Mouse (Mus musculus) layer of hippocampus, adult 2 months (tissue): ENCODE measurements at regions not wholly inside any gene's neighbourhood (a gene's known extent, or its start where the extent isn't known, plus 50 kb on each side); places are given as distances from the start of the nearest gene placed in this dataset.

Source experiments
- DNase-seq, 2 experiments: peaks; one replicate each; pipeline ENCODE4 v3.0.0; 2022; ENCODE audit warnings: low spot score in 2 of 2
- H3K27ac ChIP-seq: fragments of 200-600 bp; 2 replicates; pipeline ENCODE4 v1.8.1; 2022
- H3K4me3 ChIP-seq: fragments of 200-600 bp; 2 replicates; pipeline ENCODE4 v1.8.1; 2022; ENCODE audit warnings: mild to moderate bottlenecking
- CTCF ChIP-seq: fragments of 200-600 bp; conservative IDR thresholded peaks from 2 replicates; pipeline ENCODE4 v1.8.1; 2022; ENCODE audit warnings: antibody characterized with exemption, mild to moderate bottlenecking, moderate library complexity

- DNase-seq: no peak
- Histone ChIP-seq H3K27ac (no peak overlapping the region), H3K4me3 (no peak overlapping the region)
- TF ChIP-seq CTCF: no peak
Observed at GRCm38 (mm10) chr19:14883707-14884421, 286.0 kb upstream of the Tle4 start.

- no peak for TF ChIP-seq CTCF
- no peak for DNase-seq
- no peak overlapping the region for H3K27ac ChIP-seq
- H3K4me3 ChIP-seq: no peak overlapping the region
Observed at GRCm38 (mm10) chr19:14880818-14881217, 283.0 kb upstream of the Tle4 start.

GRCm38 (mm10) chr19:14873986-14874385 lies 276.1 kb upstream of the Tle4 start:
- no peak for TF ChIP-seq CTCF
- DNase-seq: no peak

GRCm38 (mm10) chr19:14871178-14871867 lies 273.5 kb upstream of the Tle4 start:
- Histone ChIP-seq H3K4me3 (no peak overlapping the region), H3K27ac (peak overlapping the region; percentile 37; the same call in 1 of the 2 replicates)
- DNase-seq: peak; percentile 11 to 25
- TF ChIP-seq CTCF: no peak

More at GRCm38 (mm10) chr19:14873986-14874385, 276.1 kb upstream of the Tle4 start:
- Histone ChIP-seq H3K4me3 (no peak overlapping the region), H3K27ac (no peak overlapping the region)

GRCm38 (mm10) chr19:14862654-14863468 lies 265.0 kb upstream of the Tle4 start:
- DNase-seq: no peak
- no peak for TF ChIP-seq CTCF
- Histone ChIP-seq H3K4me3 (no peak overlapping the region), H3K27ac (no peak overlapping the region)

GRCm38 (mm10) chr19:14855036-14855435 lies 257.2 kb upstream of the Tle4 start:
- no peak overlapping the region for H3K27ac ChIP-seq
- TF ChIP-seq CTCF: no peak
- no peak for DNase-seq
- no peak overlapping the region for H3K4me3 ChIP-seq

- no peak for TF ChIP-seq CTCF
- no peak overlapping the region for H3K27ac ChIP-seq
- no peak overlapping the region for H3K4me3 ChIP-seq
- DNase-seq: no peak
Observed at GRCm38 (mm10) chr19:14853416-14853815, 255.6 kb upstream of the Tle4 start.

- no peak overlapping the region for H3K27ac ChIP-seq
- DNase-seq: no peak
- no peak overlapping the region for H3K4me3 ChIP-seq
- no peak for TF ChIP-seq CTCF
Observed at GRCm38 (mm10) chr19:14849561-14849960, 251.7 kb upstream of the Tle4 start.

GRCm38 (mm10) chr19:14847120-14847519 lies 249.3 kb upstream of the Tle4 start:
- no peak for TF ChIP-seq CTCF
- no peak overlapping the region for H3K4me3 ChIP-seq
- DNase-seq: no peak
- no peak overlapping the region for H3K27ac ChIP-seq

GRCm38 (mm10) chr19:14835629-14836028 lies 237.8 kb upstream of the Tle4 start:
- TF ChIP-seq CTCF: no peak
- Histone ChIP-seq H3K4me3 (no peak overlapping the region), H3K27ac (no peak overlapping the region)
- DNase-seq: no peak

- DNase-seq: no peak
- Histone ChIP-seq H3K4me3 (no peak overlapping the region), H3K27ac (no peak overlapping the region)
- no peak for TF ChIP-seq CTCF
Observed at GRCm38 (mm10) chr19:14816354-14816753, 218.5 kb upstream of the Tle4 start.

- Histone ChIP-seq H3K4me3 (no peak overlapping the region), H3K27ac (no peak overlapping the region)
- DNase-seq: no peak
- no peak for TF ChIP-seq CTCF
Observed at GRCm38 (mm10) chr19:14806787-14807186, 208.9 kb upstream of the Tle4 start.

- H3K27ac ChIP-seq: no peak overlapping the region
- no peak for TF ChIP-seq CTCF
- DNase-seq: no peak
- no peak overlapping the region for H3K4me3 ChIP-seq
Observed at GRCm38 (mm10) chr19:14802909-14803650, 205.2 kb upstream of the Tle4 start.
